Mouse (Mus musculus) mesoderm, embryonic 11.5 days (tissue): ENCODE data around the gene Gsc2.

Experiments used
- DNase-seq: peaks from one replicate; pipeline ENCODE4 v3.0.0-alpha.2; 2012; ENCODE audit warnings: low read depth, low spot score

Gsc2 gene

DNA sequence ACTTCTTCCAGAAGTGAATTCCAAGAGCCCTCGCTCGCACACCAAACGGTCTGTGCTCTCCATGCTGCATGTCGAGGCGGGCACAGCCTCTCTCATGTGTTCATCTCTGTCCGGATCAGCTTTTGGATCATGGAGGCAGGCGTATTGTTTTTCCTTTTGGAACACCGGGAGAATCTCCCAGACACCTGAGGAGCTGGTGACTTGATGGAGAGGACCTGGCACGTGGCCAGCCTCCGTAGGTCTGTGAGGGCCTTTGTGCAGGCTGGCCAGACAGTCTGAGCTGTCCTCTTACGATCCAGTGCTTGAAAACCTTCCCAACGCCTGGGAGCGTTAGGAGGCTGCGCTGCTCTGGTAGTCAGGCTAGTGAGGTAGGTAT lies 7.3 kb upstream of the Gsc2 start:
- no peak for DNase-seq

DNA sequence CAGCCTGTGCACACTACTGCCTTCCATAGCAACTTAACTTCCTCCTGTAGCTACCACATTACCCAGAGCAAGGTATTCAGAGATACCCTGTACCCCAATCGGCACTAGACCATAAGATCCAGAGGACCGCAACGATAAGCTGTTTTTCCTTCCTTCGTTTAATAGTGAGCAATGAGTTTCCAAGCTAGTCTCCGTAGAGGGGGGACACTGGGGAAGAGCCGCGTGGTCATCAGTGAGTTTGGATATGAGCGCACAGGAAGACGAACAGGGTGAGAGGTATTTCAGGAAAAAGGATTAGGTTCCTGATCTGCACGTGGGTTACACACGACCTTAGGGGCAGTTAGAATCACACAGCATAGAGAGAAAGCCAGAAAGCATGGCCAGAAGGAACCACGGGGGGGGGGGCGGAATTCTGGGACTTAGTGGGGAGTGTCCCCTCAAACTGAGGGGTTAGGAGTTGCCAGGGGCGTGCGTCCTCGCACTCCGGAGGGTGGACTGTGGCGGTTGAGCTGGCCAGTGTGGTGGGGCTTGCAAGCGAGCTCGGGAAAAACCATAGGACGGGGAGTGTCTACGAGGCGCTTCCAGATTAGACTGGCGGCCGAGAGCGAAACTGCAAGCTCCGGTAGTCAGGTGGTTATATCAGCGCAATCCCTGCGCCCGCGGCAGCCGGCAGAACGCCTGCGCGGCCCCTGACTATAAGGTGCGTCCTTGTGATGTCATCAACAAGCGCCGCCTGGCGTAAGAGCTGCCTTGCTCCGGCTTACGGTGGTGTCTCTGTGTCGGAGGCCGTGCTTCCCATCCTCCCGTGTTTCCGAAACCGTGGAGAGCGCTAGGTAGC lies 6.7 kb upstream of the Gsc2 start:
- peak; percentile 99 for DNase-seq

DNA sequence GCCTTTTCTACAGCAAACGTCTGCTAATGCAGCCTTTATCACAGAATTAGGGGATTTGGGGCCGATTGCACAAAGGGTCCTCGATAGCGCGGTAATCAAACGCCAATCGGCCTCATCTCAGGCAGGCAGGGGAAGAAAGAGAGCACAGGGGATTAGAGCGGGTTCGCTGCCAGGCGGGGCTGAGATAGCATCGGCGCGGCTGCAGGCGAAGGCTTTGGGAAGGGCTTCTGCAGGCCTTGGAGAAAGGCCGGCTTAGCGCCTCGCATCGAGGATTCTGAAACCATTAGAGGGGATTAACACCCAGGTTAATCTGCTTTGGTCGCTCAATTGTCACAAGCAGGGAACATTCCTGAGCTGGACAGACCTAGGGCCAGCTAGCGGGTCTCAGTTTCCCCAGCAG lies 5.7 kb upstream of the Gsc2 start:
- no peak for DNase-seq

DNA sequence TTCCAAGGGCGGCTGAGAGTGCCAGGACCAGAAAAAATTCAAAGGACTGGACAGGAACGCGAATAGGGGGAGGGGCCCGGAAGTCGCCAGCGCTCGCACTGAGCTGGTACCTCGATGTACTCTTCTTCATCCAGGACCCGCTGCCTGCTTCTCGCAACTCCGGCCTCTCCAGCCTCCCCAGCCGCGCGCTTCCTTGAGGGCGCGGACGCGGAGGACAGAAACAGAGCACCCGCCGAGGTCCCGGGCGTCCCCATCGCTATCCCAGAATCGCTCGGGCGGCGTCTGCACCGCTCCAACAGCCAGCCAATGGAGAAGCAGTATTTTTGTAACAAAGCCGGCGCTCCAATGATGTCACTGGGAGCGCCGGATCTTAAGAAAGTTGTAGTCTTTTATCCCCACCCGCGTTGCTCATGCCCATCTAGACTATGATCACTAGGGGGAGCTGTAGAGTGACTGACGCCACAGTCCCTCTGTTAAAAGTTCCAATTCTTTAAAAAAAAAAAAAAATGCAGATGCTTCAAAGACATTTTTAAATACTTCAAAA lies 3.7 kb downstream of the Gsc2 start, which contains the start of gene Ess2:
TSS of gene Ess2 (minus strand) at position 297 of the 544 bp plus-strand sequence.
- peak; percentile 96 for DNase-seq

DNA sequence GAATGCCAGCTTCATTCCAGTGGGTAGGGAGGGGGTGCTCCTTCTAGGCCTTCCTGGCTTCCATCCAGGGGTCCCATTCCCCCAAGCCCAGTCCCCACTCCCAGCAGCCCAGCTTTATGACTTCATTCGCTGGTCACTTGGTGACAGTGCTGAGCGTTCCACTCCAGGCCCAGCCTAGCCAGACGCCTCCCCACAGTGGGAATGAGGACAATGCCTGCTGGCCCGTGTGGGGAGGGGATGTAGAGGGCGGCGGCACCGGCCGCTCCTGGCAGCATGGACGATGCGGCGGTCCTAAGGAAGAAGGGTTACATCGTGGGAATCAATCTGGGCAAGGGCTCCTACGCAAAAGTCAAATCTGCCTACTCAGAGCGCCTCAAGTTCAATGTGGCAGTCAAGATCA lies 16.4 kb downstream of the Gsc2 start, which contains the start of the genes Dgcr2 and Tssk2:
TSS of gene Dgcr2 (minus strand) at position 101 of the 400 bp plus-strand sequence.
TSS of gene Tssk2 (plus strand) at position 176 of the 400 bp plus-strand sequence.
- no peak for DNase-seq

DNA sequence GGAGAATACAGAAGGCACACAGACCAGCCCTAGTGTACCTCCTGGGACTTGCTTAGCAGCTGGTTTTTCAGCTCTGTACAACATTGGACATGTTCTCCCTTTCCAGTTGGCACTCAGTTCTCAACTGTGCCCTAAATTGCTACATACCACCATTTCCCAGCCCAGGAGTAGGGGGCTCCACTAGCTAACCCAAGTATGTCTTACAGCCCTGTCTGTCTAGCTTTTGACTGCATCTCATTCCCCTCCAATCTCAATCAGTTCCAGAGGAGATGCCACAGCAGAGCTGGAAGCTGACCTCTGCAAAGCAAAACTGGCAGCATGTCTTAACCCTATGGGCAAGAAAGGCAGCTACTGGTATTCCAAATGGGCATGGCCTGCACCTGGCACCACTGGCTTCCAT lies 18.8 kb downstream of the Gsc2 start:
- no peak for DNase-seq

DNA sequence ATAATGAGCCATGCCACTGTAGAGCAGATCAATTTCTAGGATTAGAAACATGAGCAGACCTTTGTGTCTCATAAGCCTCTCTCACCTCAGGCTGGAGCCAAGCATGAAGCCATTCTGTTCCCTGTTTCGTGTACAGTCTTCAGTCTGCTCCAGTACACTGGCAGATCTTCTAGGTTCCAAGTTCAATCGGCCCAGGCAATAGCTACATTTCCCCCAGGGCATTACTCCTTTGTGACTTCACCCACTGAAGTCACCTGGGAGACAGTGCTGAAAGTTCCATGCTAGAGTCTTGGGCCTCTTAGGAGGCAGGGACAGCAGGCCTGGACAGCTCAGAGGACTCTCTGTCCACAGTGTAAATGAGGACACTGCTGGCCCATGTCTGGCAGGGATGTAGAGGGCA lies 20.9 kb downstream of the Gsc2 start, which contains the start of gene Tssk1:
TSS of gene Tssk1 (plus strand) at position 301 of the 400 bp plus-strand sequence.
- DNase-seq = no peak

DNA sequence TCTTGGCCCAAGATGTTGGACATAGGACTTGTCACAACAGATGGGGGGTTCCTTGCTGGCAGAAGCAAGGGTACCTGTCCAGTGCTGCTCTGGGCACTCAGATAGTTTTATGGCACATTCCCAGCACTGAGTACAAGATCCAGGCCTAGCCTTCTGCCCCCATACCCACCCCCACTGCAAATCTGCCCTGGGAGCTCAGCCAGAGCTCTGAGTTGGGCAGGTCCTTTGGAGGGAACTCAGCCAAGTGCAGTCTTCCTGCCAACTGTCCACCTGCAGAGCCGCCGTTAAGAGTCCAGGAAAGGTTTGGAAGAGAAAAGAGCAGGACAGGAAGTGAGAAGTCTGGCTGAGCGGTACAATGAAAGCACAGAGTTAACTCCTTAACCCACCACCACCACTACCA lies 22.3 kb downstream of the Gsc2 start:
- DNase-seq = no peak

DNA sequence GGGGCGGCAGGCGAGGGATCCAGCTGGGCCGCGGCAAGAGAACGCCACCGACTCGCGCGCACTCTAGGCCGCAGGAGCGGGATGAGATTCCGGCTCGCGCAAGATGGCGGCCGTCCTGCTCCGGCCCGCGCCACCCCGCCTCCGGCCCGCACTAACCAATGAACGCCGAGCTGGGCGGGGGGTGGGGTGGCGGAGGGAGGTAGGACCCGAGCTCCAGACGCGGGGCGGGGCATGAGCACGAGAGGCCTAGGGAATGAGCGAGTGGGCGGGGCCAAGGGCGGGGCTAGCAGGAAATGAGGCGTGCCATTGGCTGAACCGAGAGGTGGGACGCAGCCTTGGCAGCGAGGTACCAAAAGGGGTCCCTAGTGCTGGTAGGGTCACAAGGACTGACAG lies 23.3 kb downstream of the Gsc2 start, which contains the start of gene Gm20518:
TSS of gene Gm20518 (minus strand) at position 105 of the 393 bp plus-strand sequence.
- DNase-seq = peak; percentile 99

DNA sequence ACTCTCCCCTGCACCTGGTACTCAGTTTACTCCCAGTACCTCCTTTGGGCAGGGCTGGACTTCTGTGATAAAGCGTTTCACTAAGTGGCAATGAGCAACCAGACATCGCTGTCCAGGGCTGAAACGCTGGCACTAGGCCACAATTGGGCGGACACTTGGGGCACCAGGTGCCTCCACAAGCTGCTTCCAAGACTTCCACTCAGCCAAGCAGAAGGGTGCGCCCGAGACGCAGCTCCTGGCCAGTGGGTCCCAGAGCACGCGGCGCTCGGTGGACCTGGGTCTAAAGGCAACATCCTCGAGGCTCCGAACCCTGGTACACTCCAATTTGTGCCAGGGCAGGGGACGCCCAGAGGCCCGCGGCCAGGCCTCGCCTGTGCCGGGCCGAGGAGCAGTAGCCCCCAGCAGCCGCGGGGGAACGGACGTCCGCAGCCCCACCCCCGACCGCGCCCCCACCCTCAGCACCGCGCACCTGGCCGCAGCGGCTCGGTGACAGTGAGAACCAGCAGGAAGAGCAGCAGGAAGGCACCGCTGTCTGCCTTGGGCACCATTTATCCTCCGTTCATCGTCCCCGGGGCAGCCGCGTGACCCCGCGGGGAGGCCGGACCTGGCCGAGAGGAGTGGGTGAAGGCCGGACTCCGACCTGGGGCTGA lies 23.8 kb downstream of the Gsc2 start:
- peak; percentile 48 for DNase-seq

DNA sequence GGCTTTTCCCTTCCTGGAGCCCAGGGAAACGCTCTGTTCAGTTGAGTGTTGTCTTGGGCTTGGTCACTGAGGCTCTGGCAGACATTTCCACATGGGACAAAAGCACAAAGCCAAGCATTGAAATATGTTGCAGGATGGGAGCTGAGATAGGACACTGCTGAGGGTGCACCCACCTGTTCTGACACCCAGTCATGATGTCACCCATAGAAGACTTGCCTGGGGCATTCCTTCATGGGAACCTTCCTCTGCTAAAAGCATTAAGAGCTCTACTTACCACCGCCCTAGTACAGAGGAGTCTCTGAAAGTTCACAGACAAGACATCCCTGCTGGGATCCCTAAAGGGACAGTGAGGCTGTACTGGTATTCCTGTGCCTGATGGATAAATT lies 24.5 kb downstream of the Gsc2 start:
- no peak for DNase-seq

DNA sequence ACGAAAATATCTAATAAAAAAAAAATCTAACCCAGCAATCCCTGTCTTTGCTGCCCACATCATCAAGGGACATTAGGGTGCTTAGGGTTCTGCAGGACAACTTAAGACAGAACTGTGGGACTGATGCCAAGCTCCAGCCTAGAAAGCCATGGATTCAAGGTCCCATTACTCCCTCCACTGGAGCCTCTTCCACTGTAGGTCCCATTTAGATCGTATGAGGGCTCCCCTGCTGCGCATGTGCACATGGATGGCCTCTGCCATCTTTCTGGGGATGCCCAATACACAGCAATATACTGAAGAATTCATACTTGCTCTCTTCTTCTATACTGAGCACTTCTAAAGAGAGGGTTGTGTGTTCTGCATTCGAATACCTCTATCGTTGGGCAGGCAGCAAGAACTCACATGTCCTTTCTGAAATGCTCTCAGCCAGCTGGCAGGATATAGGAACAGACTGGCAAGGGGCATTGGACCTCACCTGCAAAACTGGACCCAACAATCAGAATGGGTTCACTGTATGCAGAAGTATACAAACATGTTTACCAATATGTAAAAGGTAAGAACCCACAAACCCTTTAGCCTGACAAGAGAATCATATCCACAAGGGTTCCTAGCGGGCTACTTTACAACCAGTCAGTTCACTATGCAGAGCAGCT lies 25.0 kb downstream of the Gsc2 start:
- no peak for DNase-seq

DNA sequence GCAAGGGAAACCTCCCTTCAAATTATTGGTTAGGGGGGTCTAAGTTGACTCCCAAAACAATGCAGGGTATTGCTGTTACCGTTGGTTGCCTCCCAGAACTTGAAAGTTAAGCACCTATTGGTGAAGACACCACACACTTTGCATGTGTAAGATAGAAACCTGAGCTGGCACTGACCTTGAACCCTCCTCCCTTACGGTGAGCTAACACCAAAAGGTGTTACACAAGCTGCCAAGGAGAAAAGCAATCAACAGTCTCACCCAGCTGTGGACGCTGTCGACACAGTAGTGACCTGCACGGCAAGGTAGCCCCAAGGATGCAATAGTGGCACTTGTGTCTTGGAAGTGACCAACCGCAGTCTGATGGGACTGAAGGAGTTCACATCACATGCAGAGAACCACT lies 30.7 kb downstream of the Gsc2 start:
- no peak for DNase-seq

DNA sequence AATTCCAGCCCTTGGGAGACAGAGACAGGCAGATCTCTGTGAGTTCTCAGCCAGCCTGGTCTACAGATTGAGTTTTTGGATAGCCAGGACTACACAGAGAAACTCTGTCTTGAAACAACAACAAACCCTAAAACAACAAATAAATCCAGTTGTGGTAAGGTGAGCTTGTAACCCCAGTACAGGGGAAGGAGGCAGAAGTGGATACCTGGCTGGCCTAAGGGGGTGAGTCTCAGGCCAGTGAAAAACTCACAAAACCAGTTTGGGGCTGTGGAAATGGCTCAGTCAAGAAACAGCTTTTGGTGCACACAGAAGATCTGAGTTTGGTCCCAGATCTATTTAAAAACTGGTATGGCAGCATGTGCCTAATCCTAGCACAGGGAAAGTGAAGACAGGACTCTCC lies 32.7 kb downstream of the Gsc2 start:
- no peak for DNase-seq

DNA sequence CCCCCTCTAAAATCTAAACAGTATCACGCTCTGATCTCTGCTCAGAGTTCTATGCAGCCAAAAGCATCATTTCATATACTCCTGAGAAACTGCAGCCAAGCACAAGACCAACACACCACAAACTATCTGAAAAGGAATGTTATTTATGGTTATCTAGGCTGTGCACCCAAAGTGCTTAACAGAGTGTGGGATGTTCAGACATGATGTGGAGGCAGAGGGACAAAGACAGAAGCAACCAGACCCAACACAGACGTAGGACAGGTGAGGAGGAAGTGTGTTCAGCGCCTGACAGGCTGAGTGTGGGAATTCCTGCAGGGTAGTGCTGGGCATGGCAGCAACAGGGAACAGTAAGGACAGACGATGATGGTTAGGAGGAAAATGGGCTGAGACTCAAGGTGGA lies 35.3 kb downstream of the Gsc2 start:
- no peak for DNase-seq

DNA sequence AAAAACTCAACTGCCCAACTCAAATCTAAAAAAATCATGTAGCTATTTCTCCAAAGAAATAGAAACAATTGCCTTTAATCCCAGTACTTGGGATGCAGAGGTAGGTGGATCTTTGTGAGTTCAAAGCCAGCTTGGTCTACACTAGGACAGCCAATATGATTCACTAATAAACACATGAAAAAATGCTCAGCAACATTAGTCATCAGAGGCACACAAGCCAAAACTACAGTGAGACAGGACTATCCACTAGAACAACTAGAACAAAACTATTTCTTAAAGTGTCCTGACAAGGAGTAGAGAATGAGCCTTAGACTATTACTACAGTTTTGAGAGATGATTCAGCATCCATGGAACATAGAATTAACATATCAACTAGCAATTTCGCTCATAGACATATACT lies 38.8 kb downstream of the Gsc2 start:
- DNase-seq = no peak

DNA sequence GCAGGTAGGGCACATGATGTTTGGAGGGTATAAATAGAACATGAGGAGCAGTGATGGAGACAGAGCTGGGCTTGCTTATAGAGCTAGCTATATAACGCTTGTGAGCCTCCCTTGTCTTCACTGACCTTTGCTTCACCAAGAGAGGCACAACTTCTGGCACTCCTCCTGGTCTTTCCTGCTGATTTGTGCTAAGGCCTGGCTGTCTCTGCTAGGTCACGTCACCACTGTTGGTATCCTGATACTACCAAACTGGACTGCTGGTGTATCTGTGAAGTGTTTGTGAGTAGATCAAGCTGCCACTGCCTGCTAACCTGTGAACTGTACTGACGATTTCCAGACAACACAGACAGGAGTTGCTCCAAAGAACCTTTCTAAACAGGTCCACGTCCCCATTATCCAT lies 39.7 kb downstream of the Gsc2 start:
- no peak for DNase-seq

DNA sequence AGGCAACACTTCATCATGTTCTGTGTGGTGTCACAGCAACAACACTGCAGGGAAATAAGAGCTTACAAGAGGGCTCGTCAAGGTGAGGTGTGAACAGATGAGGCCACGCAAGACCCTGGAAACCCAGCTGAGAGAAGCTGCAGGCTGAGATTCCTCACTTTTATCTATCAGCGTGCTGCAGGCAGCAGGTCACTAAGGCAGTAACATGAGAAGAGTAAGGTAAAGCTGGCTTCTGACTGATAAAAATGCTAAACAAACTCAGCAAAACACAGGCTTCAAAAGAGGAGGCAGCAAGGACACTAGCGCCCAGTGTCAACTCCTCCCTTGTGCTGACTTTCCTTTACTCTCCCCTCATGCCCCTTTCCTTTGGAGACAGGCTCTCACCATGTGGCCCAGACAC lies 41.9 kb downstream of the Gsc2 start:
- DNase-seq = no peak

DNA sequence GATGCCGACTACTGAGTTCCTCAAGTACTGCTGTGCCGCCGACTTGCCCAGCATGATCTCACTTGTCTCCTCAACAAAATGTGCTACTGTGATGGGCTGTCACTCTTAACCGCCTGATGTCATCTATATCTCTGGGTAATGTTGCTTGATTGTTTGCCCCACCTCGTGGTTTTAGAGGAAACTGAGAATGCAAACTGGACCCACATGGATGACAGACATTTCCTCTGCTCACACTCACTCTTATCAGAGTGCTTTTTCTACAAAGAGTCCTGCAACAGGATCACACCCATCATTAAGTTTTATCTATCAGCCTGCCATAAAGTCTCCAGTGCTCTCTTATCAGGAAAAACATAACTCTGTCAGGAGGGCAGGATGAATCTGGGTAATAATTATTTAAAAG lies 43.6 kb downstream of the Gsc2 start:
- DNase-seq = no peak

DNA sequence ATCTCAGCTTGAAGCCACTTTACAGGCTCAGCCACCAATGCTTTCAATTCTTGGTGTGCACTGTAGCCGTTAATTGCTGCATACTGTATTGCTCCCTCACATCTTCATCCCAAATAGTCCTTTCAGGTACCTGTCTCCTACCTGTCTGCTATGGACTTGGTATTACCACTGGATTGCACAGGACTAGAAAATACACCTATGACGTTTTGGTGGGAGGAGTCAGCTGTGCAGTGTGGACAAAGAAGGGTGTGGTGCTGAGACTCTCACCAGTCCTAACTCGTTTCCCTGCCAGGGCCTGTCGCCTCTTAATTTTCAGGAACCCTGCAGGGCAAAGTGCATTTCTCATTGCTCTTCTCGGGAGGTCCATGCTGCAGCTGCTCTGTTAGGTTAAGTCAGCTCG lies 49.1 kb downstream of the Gsc2 start:
- DNase-seq = no peak

DNA sequence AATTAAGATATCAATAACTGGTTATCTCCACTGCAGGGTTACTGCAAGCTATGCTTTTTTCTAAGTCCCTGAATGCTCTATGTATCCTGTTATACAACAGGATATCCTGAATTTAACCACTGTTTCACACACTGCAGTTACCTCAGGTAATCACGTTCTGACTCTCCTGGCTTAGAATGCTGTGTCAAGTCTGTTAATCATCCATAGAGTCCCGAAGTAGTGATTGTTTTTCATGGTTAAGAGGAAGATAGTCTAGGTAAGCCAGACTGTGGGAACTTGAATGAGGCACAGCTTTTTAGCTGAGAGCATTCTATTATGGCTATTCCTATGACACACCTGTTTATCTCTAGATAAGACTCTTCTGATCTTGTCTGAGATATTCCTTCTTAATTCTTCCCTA lies 49.6 kb downstream of the Gsc2 start:
- DNase-seq = no peak
